Mouse (Mus musculus) MEL (cell line): ENCODE data around the gene St7. TPM values are rescaled to one million over a fixed set of nuclear protein-coding genes. Genes with fewer than 3 reads are reported as not detected.

Experiments
- DNase-seq: peaks from one replicate; pipeline ENCODE4 v3.0.0; 2011; ENCODE audit warnings: low read depth, low spot score
- H3K27ac ChIP-seq: 2 replicates; pipeline ENCODE4 v1.5.1; 2012; ENCODE audit warnings: low read depth, mild to moderate bottlenecking, control low read depth, low read length, moderate library complexity; ENCODE audit not compliant: control insufficient read depth
- H3K27me3 ChIP-seq, 2 experiments: fragments of 150-350 bp in 1 of 2; sonication (generic) in 1 of 2; 2 replicates each; pipeline ENCODE4 v1.6.1; 2012; ENCODE audit warnings: low read length in 2 of 2, mild to moderate bottlenecking in 2 of 2, improper control_type of control experiment in 1 of 2, moderate library complexity in 1 of 2; ENCODE audit not compliant: insufficient read depth in 2 of 2, control insufficient read depth in 1 of 2
- H3K36me3 ChIP-seq, 2 experiments: 2 replicates each; pipeline ENCODE4 v1.6.1; 2012 to 2014; ENCODE audit warnings: low read length in 2 of 2, improper control_type of control experiment in 1 of 2, inconsistent platforms in 1 of 2, mild to moderate bottlenecking in 1 of 2; ENCODE audit not compliant: insufficient read depth in 2 of 2, control insufficient read depth in 1 of 2
- H3K4me1 ChIP-seq, 2 experiments: fragments of 150-350 bp in 1 of 2; sonication (generic) in 1 of 2; 2 replicates each; pipeline ENCODE4 v1.6.1; 2012; ENCODE audit warnings: low read length in 2 of 2, improper control_type of control experiment in 1 of 2, mild to moderate bottlenecking in 1 of 2; ENCODE audit not compliant: insufficient read depth in 2 of 2, control insufficient read depth in 1 of 2
- H3K4me3 ChIP-seq, 2 experiments: fragments of 150-350 bp in 1 of 2; sonication (generic) in 1 of 2; 2 replicates each; pipeline ENCODE4 v1.5.1; 2012; ENCODE audit warnings: low read depth in 2 of 2, low read length in 2 of 2, mild to moderate bottlenecking in 2 of 2, moderate library complexity in 2 of 2, control low read depth in 1 of 2, improper control_type of control experiment in 1 of 2; ENCODE audit not compliant: control insufficient read depth in 1 of 2, insufficient read depth in 1 of 2
- H3K79me2 ChIP-seq: 2 replicates; pipeline ENCODE4 v1.6.1; 2012; ENCODE audit warnings: mild to moderate bottlenecking, low read length, moderate library complexity; ENCODE audit not compliant: control insufficient read depth, poor library complexity, insufficient read depth
- H3K9ac ChIP-seq: 2 replicates; pipeline ENCODE4 v1.6.1; 2012; ENCODE audit warnings: low read depth, mild to moderate bottlenecking, control low read depth, low read length, moderate library complexity; ENCODE audit not compliant: control insufficient read depth, poor library complexity, severe bottlenecking
- H3K9me3 ChIP-seq: fragments of 150-350 bp; sonication (generic); replicated peaks from 2 replicates; pipeline ENCODE4 v1.6.1; 2012; ENCODE audit warnings: mild to moderate bottlenecking, low read length, improper control_type of control experiment, moderate library complexity; ENCODE audit not compliant: insufficient read depth
- BHLHE40 ChIP-seq: IDR thresholded peaks from 2 replicates; pipeline ENCODE4 v1.6.1; 2012; ENCODE audit warnings: low read depth, mild to moderate bottlenecking, inconsistent platforms, low read length, improper control_type of control experiment, borderline replicate concordance
- EP300 ChIP-seq, 2 experiments: IDR thresholded peaks; 2 replicates each; pipeline ENCODE4 v1.6.1; 2011; ENCODE audit warnings: improper control_type of control experiment in 2 of 2, low read length in 2 of 2, low read depth in 1 of 2, mild to moderate bottlenecking in 1 of 2
- GABPA ChIP-seq: IDR thresholded peaks from 2 replicates; pipeline ENCODE4 v1.6.1; 2012; ENCODE audit warnings: low read depth, mild to moderate bottlenecking, inconsistent platforms, low read length, improper control_type of control experiment, moderate library complexity
- GATA1 ChIP-seq: IDR thresholded peaks from 2 replicates; pipeline ENCODE4 v1.6.1; 2011; ENCODE audit warnings: low read depth, low read length, improper control_type of control experiment
- JUND ChIP-seq: IDR thresholded peaks from 2 replicates; pipeline ENCODE4 v1.6.1; 2011; ENCODE audit warnings: low read depth, mild to moderate bottlenecking, improper control_type of control experiment, low read length
- MAX ChIP-seq: IDR thresholded peaks from 2 replicates; pipeline ENCODE4 v1.6.1; 2011; ENCODE audit warnings: low read length, improper control_type of control experiment
- MEF2A ChIP-seq: IDR thresholded peaks from 2 replicates; pipeline ENCODE4 v1.6.1; 2014; ENCODE audit warnings: low read depth, mild to moderate bottlenecking, inconsistent platforms, low read length, improper control_type of control experiment; ENCODE audit not compliant: poor library complexity, insufficient replicate concordance, severe bottlenecking; ENCODE audit errors: extremely low read depth
- MYB ChIP-seq: IDR thresholded peaks from 2 replicates; pipeline ENCODE4 v1.6.1; 2011; ENCODE audit warnings: mild to moderate bottlenecking, low read depth, low read length, improper control_type of control experiment
- MYC ChIP-seq: IDR thresholded peaks from 2 replicates; pipeline ENCODE4 v1.6.1; 2011; ENCODE audit warnings: low read depth, mild to moderate bottlenecking, low read length, improper control_type of control experiment, moderate library complexity
- NELFE ChIP-seq: IDR thresholded peaks from 2 replicates; pipeline ENCODE4 v1.6.1; 2011; ENCODE audit warnings: low read depth, low read length, improper control_type of control experiment
- POLR2A ChIP-seq, 2 experiments: IDR thresholded peaks; 2 replicates each; pipeline ENCODE4 v1.6.1; 2011 to 2012; ENCODE audit warnings: low read length in 2 of 2, mild to moderate bottlenecking in 2 of 2, control low read depth in 1 of 2, improper control_type of control experiment in 1 of 2, low read depth in 1 of 2, moderate library complexity in 1 of 2; ENCODE audit not compliant: control insufficient read depth in 1 of 2, insufficient read depth in 1 of 2, poor library complexity in 1 of 2
- RAD21 ChIP-seq: IDR thresholded peaks from 2 replicates; pipeline ENCODE4 v1.6.1; 2011; ENCODE audit warnings: mild to moderate bottlenecking, low read depth, low read length, improper control_type of control experiment
- RCOR1 ChIP-seq: IDR thresholded peaks from 2 replicates; pipeline ENCODE4 v1.6.1; 2012; ENCODE audit warnings: low read depth, mild to moderate bottlenecking, inconsistent platforms, low read length, improper control_type of control experiment
- SIN3A ChIP-seq: IDR thresholded peaks from 2 replicates; pipeline ENCODE4 v1.6.1; 2012; ENCODE audit warnings: low read length, improper control_type of control experiment, inconsistent platforms
- TAL1 ChIP-seq: IDR thresholded peaks from 2 replicates; pipeline ENCODE4 v1.6.1; 2012; ENCODE audit warnings: mild to moderate bottlenecking, inconsistent platforms, low read length, moderate library complexity, mixed read lengths
- TBP ChIP-seq: IDR thresholded peaks from 2 replicates; pipeline ENCODE4 v1.8.0; 2011; ENCODE audit warnings: low read depth, low read length, improper control_type of control experiment
- USF1 ChIP-seq: IDR thresholded peaks from 2 replicates; pipeline ENCODE4 v1.6.1; 2014; ENCODE audit warnings: low read depth, mild to moderate bottlenecking, inconsistent platforms, low read length, improper control_type of control experiment, moderate library complexity
- USF2 ChIP-seq, 2 experiments: IDR thresholded peaks; 2 replicates each; pipeline ENCODE4 v1.6.1; 2011 to 2012; ENCODE audit warnings: improper control_type of control experiment in 2 of 2, low read length in 2 of 2, borderline replicate concordance in 1 of 2, inconsistent platforms in 1 of 2, low read depth in 1 of 2, mild to moderate bottlenecking in 1 of 2; ENCODE audit not compliant: insufficient read depth in 1 of 2
- ZC3H11A ChIP-seq: IDR thresholded peaks from 2 replicates; pipeline ENCODE4 v1.6.1; 2012; ENCODE audit warnings: low read depth, mild to moderate bottlenecking, inconsistent platforms, low read length, improper control_type of control experiment
- ZKSCAN1 ChIP-seq: IDR thresholded peaks from 2 replicates; pipeline ENCODE4 v1.6.1; 2012; ENCODE audit warnings: low read depth, mild to moderate bottlenecking, inconsistent platforms, low read length, improper control_type of control experiment, moderate library complexity
- ZMIZ1 ChIP-seq: IDR thresholded peaks from 2 replicates; pipeline ENCODE4 v1.6.1; 2012; ENCODE audit warnings: low read depth, mild to moderate bottlenecking, inconsistent platforms, low read length, improper control_type of control experiment, moderate library complexity
- polyA plus RNA-seq, 2 experiments: library from polyadenylated mRNA; stranded (reverse) in 1 of 2; unstranded in 1 of 2; fragments of >175 nt in 1 of 2; fragments of >200 nt in 1 of 2; gene quantifications; 2 replicates each; pipeline versions ENCODE4 v1.2.1 to v1.2.4; 2012; ENCODE audit warnings: low replicate concordance in 2 of 2, low read depth in 1 of 2; ENCODE audit not compliant: insufficient read length in 2 of 2, insufficient read depth in 1 of 2, missing spikeins in 1 of 2
- total RNA-seq: library from RNA; depleted of rRNA; stranded (reverse); fragments of 300-350 nt; gene quantifications from 2 replicates; pipeline ENCODE4 v1.2.3, GENCODE M21; 2012

Gene St7
- total and polyA plus RNA-seq, 3 experiments = 34.4 to 48.5 TPM; not detected in 1

DNA sequence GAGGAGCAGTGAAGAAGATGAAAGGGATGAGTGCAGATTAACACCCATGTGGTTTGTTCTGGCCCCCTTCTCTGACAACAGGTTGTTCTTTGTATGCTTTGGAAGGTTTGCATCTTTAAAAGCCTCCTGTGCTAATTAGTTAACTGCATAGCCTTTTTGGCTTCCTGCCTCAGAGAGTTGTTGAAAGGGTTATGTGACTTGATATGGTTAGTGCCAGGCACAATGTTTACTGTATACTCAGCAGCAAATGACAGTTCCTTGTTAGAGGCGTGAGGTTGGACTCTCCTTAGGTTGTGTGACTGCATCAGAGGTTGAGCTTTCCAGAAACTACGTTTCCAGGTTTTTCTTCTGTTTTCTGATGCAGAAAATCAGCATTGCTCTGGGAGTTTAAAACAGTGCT is 158.6 kb downstream of the St7 start:
- no peaks in the 10 kb centered on the region for H3K9me3 ChIP-seq
- H3K4me1 ChIP-seq = no peaks in the 10 kb centered on the region
- no peak overlapping the region for H3K4me3 ChIP-seq
- TF ChIP-seq ZMIZ1 = no peak
- no peak for TF ChIP-seq ZC3H11A
- no peak for TF ChIP-seq MYC
- no peak for TF ChIP-seq GABPA
- no peak for TF ChIP-seq SIN3A
- no peak for TF ChIP-seq TBP
- no peak for TF ChIP-seq JUND
- TF ChIP-seq POLR2A (IDR thresholded peaks at IDR 0.05; ENCODE audit: control insufficient read depth in 1 of 2, insufficient read depth in 1 of 2, low read depth in 1 of 2, low read length in 2 of 2, poor library complexity in 1 of 2) = no peak
- TF ChIP-seq MAX = no peak
- no peak for TF ChIP-seq MYB
- TF ChIP-seq NELFE = no peak
- no peak for TF ChIP-seq GATA1
- no peak for TF ChIP-seq RCOR1
- TF ChIP-seq BHLHE40 = no peak
- TF ChIP-seq EP300 (IDR thresholded peaks at IDR 0.05; ENCODE audit: low read depth in 1 of 2, low read length in 2 of 2) = no peak
- TF ChIP-seq USF1 = no peak
- no peak for TF ChIP-seq TAL1
- no peak for TF ChIP-seq USF2 (IDR thresholded peaks at IDR 0.05; ENCODE audit: borderline replicate concordance in 1 of 2, insufficient read depth in 1 of 2, low read depth in 1 of 2, low read length in 2 of 2)
- no peak for TF ChIP-seq MEF2A
- no peak overlapping the region for H3K9ac ChIP-seq
- H3K79me2 ChIP-seq = no peaks in the 10 kb centered on the region
- no peaks in the 10 kb centered on the region for H3K27me3 ChIP-seq
- peaks cover 0 to 15% of the 10 kb centered on the region in 2 experiments; a peak in 2 of 4 replicates for H3K36me3 ChIP-seq
- H3K27ac ChIP-seq = no peak overlapping the region
- DNase-seq = no peak

DNA sequence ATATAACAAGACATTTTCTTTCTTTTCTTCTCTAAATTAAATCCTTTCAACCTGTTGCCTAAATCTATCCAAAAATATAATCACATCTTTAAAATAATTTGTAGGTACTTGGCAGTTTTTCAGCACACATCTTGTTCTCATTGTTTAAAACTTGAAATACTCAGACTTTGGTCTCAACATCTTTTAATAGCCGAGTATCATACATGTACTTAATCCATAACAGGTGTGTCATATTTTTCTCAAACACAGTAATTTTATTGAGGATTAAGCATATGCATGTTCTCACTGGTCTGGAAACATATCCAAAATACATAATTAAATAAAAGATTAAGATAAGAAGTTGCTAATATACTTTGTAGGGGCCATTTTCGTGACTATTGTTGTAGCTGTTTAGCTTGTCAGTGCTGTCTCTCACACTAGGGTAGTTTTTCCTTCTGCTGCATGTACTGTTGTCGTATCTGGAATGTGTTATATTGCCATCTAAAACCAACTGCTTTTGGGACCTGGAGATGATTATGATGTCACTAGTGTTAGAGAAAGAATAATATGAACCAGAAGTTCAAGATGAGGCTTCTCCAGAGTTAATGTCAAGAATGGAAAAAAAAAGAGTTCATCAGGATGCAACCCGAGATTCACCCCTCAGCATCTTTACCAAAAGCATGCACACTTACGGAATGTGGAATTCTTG is 161.0 kb downstream of the St7 start:
- H3K4me1 ChIP-seq = no peaks in the 10 kb centered on the region
- no peak overlapping the region for H3K4me3 ChIP-seq
- H3K9me3 ChIP-seq = no peaks in the 10 kb centered on the region
- TF ChIP-seq RAD21 = no peak
- no peak for TF ChIP-seq USF2 (IDR thresholded peaks at IDR 0.05; ENCODE audit: borderline replicate concordance in 1 of 2, insufficient read depth in 1 of 2, low read depth in 1 of 2, low read length in 2 of 2)
- TF ChIP-seq MYB = no peak
- no peak for TF ChIP-seq ZKSCAN1
- no peak for TF ChIP-seq MEF2A
- TF ChIP-seq, all 39 proteins: peak for 0
- Histone ChIP-seq H3K27me3 (no peaks in the 10 kb centered on the region), H3K79me2 (no peaks in the 10 kb centered on the region), H3K27ac (no peak overlapping the region), H3K36me3 (peaks cover 0 to 12% of the 10 kb centered on the region in 2 experiments; a peak in 2 of 4 replicates), H3K9ac (no peak overlapping the region)
- DNase-seq = no peak
